Mouse (Mus musculus) forebrain, embryonic 11.5 days (tissue): Measurements from ENCODE around the gene Slc35e1. TPM values are rescaled to one million over a fixed set of nuclear protein-coding genes. Genes with fewer than 3 reads are reported as not detected.

Experiments
- ATAC-seq: fragments of 200-750 bp; cut with Nextera tagmentation; replicated peaks from 2 replicates; pipeline ENCODE4 v1.8.0; 2017; ENCODE audit warnings: moderate TSS enrichment; ENCODE audit not compliant: low FRiP score
- DNase-seq: peaks from one replicate; pipeline ENCODE4 v3.0.0-alpha.2; 2017; ENCODE audit warnings: low spot score
- H3K27ac ChIP-seq: fragments of 300-500 bp; sonication (generic); 2 replicates; pipeline ENCODE4 v1.5.1; 2014; ENCODE audit warnings: low read depth, low read length
- H3K27me3 ChIP-seq: fragments of 300-500 bp; sonication (generic); 2 replicates; pipeline ENCODE4 v1.6.1; 2014; ENCODE audit warnings: mild to moderate bottlenecking, low read length, mixed read lengths; ENCODE audit not compliant: control insufficient read depth, insufficient read depth
- H3K36me3 ChIP-seq: fragments of 300-500 bp; sonication (generic); 2 replicates; pipeline ENCODE4 v1.6.1; 2014; ENCODE audit warnings: mild to moderate bottlenecking, low read length, moderate library complexity, mixed read lengths; ENCODE audit not compliant: control insufficient read depth, insufficient read depth
- H3K4me1 ChIP-seq: fragments of 300-500 bp; sonication (generic); replicated peaks from 2 replicates; pipeline ENCODE4 v1.6.1; 2014; ENCODE audit warnings: low read length, mixed read lengths; ENCODE audit not compliant: control insufficient read depth, insufficient read depth
- H3K4me2 ChIP-seq: fragments of 300-500 bp; sonication (generic); 2 replicates; pipeline ENCODE4 v1.6.1; 2014; ENCODE audit warnings: low read depth, mild to moderate bottlenecking, low read length, moderate library complexity, mixed read lengths; ENCODE audit not compliant: severe bottlenecking
- H3K4me3 ChIP-seq: fragments of 300-500 bp; sonication (generic); 2 replicates; pipeline ENCODE4 v1.5.1; 2014; ENCODE audit warnings: low read depth, low read length
- H3K9ac ChIP-seq: fragments of 300-500 bp; sonication (generic); 2 replicates; pipeline ENCODE4 v1.6.1; 2014; ENCODE audit warnings: low read length
- H3K9me3 ChIP-seq: fragments of 300-500 bp; sonication (generic); 2 replicates; pipeline ENCODE4 v1.6.1; 2016; ENCODE audit warnings: low read length, mixed read lengths; ENCODE audit not compliant: control insufficient read depth
- WGBS: fragments of 180-500 bp; shearing (Covaris S2); extraction: QIAGEN DNeasy Blood & Tissue Kit; methylation state at CpG from one replicate; pipeline ENCODE4 v1.1.7; 2014; 5-methylcytosine and 5-hydroxymethylcytosine counted together
- microRNA-seq: library from miRNA; unstranded; fragments of <30 nt; microRNA quantifications from one replicate; pipeline ENCODE4, GENCODE M21; 2016; ENCODE audit not compliant: insufficient number of aligned reads
- polyA plus RNA-seq: library from polyadenylated mRNA; unstranded; fragments of >200 nt; fragmentation: Nextera tagmentation; extraction: Ambion mirVana; gene quantifications from 2 replicates; pipeline ENCODE4 v1.2.1, GENCODE M21; 2014

Gene Slc35e1
- polyA plus RNA-seq, 1 experiment from 2014 or later: 21.1 TPM

- no peak for ATAC-seq
- Histone ChIP-seq H3K4me3 (no peak overlapping the region), H3K36me3 (no peaks in the 10 kb centered on the region; the same call in 1 of the 2 replicates), H3K27ac (no peak overlapping the region), H3K4me2 (no peak overlapping the region), H3K4me1 (no peaks in the 10 kb centered on the region; the same call in 1 of the 2 replicates), H3K9me3 (no peaks in the 10 kb centered on the region), H3K27me3 (no peaks in the 10 kb centered on the region), H3K9ac (no peak overlapping the region)
- WGBS: 90% methylated on average over 6 of the region's 6 CpGs
- no peak for DNase-seq
Observed at GRCm38 (mm10) chr8:72445071-72445470, 47.3 kb downstream of the Slc35e1 start.

DNA sequence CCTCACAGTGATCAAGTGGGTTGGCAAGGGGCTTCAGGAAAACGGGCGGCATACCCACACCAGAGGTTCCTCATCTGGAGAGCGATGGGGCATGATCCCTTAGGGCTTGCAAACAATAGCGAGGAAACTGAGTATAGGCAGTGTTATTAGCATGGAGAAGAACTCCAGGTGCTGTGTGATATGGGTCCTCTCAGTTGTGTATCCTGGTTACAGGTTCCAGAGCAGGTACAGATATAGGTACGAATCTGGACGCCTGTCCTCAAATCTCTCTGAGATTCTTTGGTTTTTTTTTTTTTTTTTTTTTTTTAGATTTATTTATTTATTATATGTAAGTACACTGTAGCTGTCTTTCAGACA, 48.4 kb downstream of the Slc35e1 start:
- Histone ChIP-seq H3K4me3 (peak overlapping the region; percentile 30), H3K4me2 (peak overlapping the region; percentile 66), H3K9me3 (no peaks in the 10 kb centered on the region), H3K27me3 (no peaks in the 10 kb centered on the region), H3K4me1 (no peaks in the 10 kb centered on the region; the same call in 1 of the 2 replicates), H3K36me3 (no peaks in the 10 kb centered on the region), H3K9ac (peak overlapping the region; percentile 77), H3K27ac (no peak overlapping the region; the same call in 1 of the 2 replicates)
- 41% methylated on average over 6 of the region's 6 CpGs for whole genome bisulfite sequencing
- ATAC-seq: no peak; the same call in 1 of the 2 replicates
- no peak for DNase-seq

GRCm38 (mm10) chr8:72443338-72443993, 48.9 kb downstream of the Slc35e1 start, which contains the start of the genes Calr3 and 1700030K09Rik:
Calr3 (minus strand) TSS chr8:72443870.
1700030K09Rik (plus strand) TSS chr8:72443880.
- no peaks in the 10 kb centered on the region for H3K36me3 ChIP-seq
- no peak within 1 kb of the TSS; the same call in 1 of the 2 replicates for H3K27ac ChIP-seq
- ATAC-seq (peak; percentile 99), DNase-seq (peak; percentile 98)
- peak within 1 kb of the TSS; percentile 30 for H3K4me3 ChIP-seq
- H3K27me3 ChIP-seq: no peaks in the 10 kb centered on the region
- H3K9ac ChIP-seq: peak within 1 kb of the TSS; percentile 77
- peak within 1 kb of the TSS; percentile 66 for H3K4me2 ChIP-seq
- H3K4me1 ChIP-seq: no peaks in the 10 kb centered on the region; the same call in 1 of the 2 replicates
- H3K9me3 ChIP-seq: no peaks in the 10 kb centered on the region
- 7% methylated on average over 34 of the region's 34 CpGs for WGBS

GRCm38 (mm10) chr8:72438248-72439015, 54.0 kb downstream of the Slc35e1 start:
- H3K4me3 ChIP-seq: no peak overlapping the region
- H3K4me2 ChIP-seq: no peak overlapping the region
- ATAC-seq: no peak
- H3K27me3 ChIP-seq: no peaks in the 10 kb centered on the region
- H3K36me3 ChIP-seq: no peaks in the 10 kb centered on the region
- no peaks in the 10 kb centered on the region; the same call in 1 of the 2 replicates for H3K4me1 ChIP-seq
- WGBS: 72% methylated on average over 8 of the region's 8 CpGs
- no peak for DNase-seq
- no peaks in the 10 kb centered on the region for H3K9me3 ChIP-seq
- H3K9ac ChIP-seq: no peak overlapping the region
- H3K27ac ChIP-seq: no peak overlapping the region

DNA sequence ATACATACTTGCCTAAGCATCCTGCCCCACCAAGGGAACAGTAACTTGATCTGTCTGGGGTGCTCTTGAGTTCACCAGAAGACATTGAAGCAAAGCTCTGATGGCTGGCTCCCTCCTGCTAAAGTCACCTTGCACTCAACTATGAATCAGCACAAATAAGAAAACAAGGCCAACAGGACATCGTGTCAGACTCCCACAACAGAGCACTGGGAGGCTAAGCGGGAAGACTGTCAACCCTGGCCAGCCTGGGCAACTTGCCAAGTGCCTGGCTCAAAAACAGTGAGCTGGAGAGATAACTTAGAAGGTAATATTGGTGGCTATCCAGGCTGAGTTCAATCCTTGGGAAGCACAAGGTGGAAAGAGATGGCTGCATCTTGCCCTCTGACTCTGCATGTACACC, 57.5 kb downstream of the Slc35e1 start:
- no peak for ATAC-seq
- WGBS: 60% methylated on average over 2 of the region's 2 CpGs
- no peaks in the 10 kb centered on the region for H3K9me3 ChIP-seq

More for the DNA sequence above, 57.5 kb downstream of the Slc35e1 start:
- Histone ChIP-seq H3K4me2 (no peak overlapping the region), H3K4me1 (no peaks in the 10 kb centered on the region), H3K4me3 (no peak overlapping the region), H3K27ac (no peak overlapping the region), H3K27me3 (no peaks in the 10 kb centered on the region), H3K36me3 (no peaks in the 10 kb centered on the region), H3K9ac (no peak overlapping the region)
- no peak for DNase-seq

Small RNA genes within 50 kb of the gene (microRNA-seq; reads per million reads assigned to microRNA genes)
- gene Gm28019: not detected
- gene Mir7068: 7.6 reads per million

Other genes with a start within 250 kb of the Slc35e1 start
- 45.4 and 48.2 TPM in 2 replicates for gene Gm10282, start 187.4 kb downstream of the Slc35e1 start, polyA plus RNA-seq
- gene Klf2, start 173.6 kb downstream of the Slc35e1 start, polyA plus RNA-seq: 4.7 and 5.4 TPM in 2 replicates
- gene Eps15l1, start 71.2 kb downstream of the Slc35e1 start, polyA plus RNA-seq: 78.4 and 80.8 TPM in 2 replicates
- gene Calr3, start 48.7 kb downstream of the Slc35e1 start, polyA plus RNA-seq: 1.2 and 1.7 TPM in 2 replicates
- 14.9 and 15.4 TPM in 2 replicates for gene 1700030K09Rik, start 48.7 kb downstream of the Slc35e1 start, polyA plus RNA-seq
- 101 and 107 TPM in 2 replicates for gene Cherp, start 17.4 kb downstream of the Slc35e1 start, polyA plus RNA-seq
- gene Med26, start 55.7 kb upstream of the Slc35e1 start, polyA plus RNA-seq: 18.1 and 19.2 TPM in 2 replicates
- 108 and 117 TPM in 2 replicates for gene Smim7, start 78.5 kb upstream of the Slc35e1 start, polyA plus RNA-seq
- gene Tmem38a, start 79.4 kb upstream of the Slc35e1 start, polyA plus RNA-seq: 8.9 and 9.7 TPM in 2 replicates
- 0.15 and 0.19 TPM in 2 replicates for gene Nwd1, start 154.1 kb upstream of the Slc35e1 start, polyA plus RNA-seq
- 145 and 158 TPM in 2 replicates for gene Sin3b, start 230.7 kb upstream of the Slc35e1 start, polyA plus RNA-seq